Mouse (Mus musculus): ENCODE data around the gene Tspan12. TPM values are rescaled to one million over a fixed set of nuclear protein-coding genes. Genes with fewer than 3 reads are reported as not detected.
"Not testable (repeated sequence)": the region's sequence is repeated elsewhere in the genome, so short reads cannot be mapped to it uniquely, and the experiment has no call there.

Gene Tspan12
- total RNA-seq, 2 experiments from 2014 or later = not detected

DNA sequence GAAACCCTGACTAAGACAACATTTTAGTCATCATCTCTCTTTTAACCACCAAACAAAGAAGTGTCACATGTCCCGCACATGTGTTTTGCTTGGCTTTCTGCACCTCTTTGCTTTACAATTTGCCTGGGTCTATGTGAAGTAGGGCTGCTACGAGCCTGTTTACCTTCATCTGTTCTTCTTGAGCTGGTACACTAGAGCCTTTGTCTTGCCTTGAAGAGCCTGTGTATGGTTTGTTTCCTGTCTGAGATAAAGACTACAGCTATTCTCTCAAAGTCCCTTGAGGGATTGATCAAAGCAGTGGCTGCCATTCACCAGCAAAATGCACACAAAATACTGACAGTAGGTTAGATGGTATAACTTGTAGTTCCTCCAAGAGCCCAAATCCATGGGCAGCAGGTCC, 62.3 kb downstream of the Tspan12 start:
- no peak for ATAC-seq (replicated peaks; ENCODE audit: low FRiP score, low TSS enrichment, poor library complexity, severe bottlenecking)

GRCm38 (mm10) chr6:21789582-21789981, 62.7 kb downstream of the Tspan12 start:
- ATAC-seq (replicated peaks; ENCODE audit: low FRiP score, low TSS enrichment, poor library complexity, severe bottlenecking) = not testable (repeated sequence)

- ATAC-seq (replicated peaks; ENCODE audit: low FRiP score, low TSS enrichment, poor library complexity, severe bottlenecking) = peak; percentile 31
Observed at GRCm38 (mm10) chr6:21787757-21788156, 64.6 kb downstream of the Tspan12 start.

GRCm38 (mm10) chr6:21787274-21787673, 65.0 kb downstream of the Tspan12 start:
- ATAC-seq (replicated peaks; ENCODE audit: low FRiP score, low TSS enrichment, poor library complexity, severe bottlenecking) = peak; percentile 80

DNA sequence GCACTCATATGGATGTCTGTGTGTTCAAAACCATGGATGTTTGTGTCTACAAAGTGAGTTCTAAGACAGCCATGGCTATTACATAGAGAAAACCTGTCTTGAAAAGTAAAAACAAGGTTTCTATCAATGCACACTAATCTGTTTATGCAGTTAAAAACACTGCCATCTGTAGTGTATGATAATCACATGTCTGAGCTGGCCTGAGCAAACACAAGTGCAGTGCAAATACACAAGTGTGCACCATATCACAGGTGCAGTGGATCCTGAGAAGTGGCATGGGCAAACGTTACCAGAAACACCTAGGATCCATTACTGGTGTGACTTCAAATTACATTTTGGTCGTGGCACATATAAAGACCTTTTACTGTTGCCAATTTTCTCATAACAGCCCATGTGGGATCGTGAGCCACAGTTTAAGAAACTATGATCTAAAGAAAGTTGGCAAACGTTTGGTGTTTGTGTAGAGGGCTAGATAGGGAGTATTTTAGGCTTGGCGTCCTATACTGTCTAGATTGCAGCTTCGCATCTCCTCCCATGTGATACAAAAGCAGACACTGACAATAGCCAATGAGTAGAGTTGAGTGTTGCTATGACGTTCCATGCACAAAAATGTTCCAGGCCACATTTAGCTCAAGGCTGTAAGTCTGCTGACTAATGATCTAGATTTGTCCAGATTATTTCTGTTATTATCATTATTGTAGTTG, 78.0 kb downstream of the Tspan12 start:
- peak; percentile 88 for ATAC-seq (replicated peaks; ENCODE audit: low FRiP score, low TSS enrichment, poor library complexity, severe bottlenecking)

- ATAC-seq (replicated peaks; ENCODE audit: low FRiP score, low TSS enrichment, poor library complexity, severe bottlenecking) = no peak
Observed at GRCm38 (mm10) chr6:21769447-21769809, 82.9 kb downstream of the Tspan12 start.

GRCm38 (mm10) chr6:21768745-21769446, 83.4 kb downstream of the Tspan12 start:
- no peak for ATAC-seq (replicated peaks; ENCODE audit: low FRiP score, low TSS enrichment, poor library complexity, severe bottlenecking)

GRCm38 (mm10) chr6:21767787-21768221, 84.5 kb downstream of the Tspan12 start:
- ATAC-seq (replicated peaks; ENCODE audit: low FRiP score, low TSS enrichment, poor library complexity, severe bottlenecking) = no peak

GRCm38 (mm10) chr6:21747536-21747935, 104.8 kb downstream of the Tspan12 start:
- no peak for ATAC-seq (replicated peaks; ENCODE audit: low FRiP score, low TSS enrichment, poor library complexity, severe bottlenecking)

GRCm38 (mm10) chr6:21744615-21745266, 107.6 kb downstream of the Tspan12 start:
- no peak for ATAC-seq (replicated peaks; ENCODE audit: low FRiP score, low TSS enrichment, poor library complexity, severe bottlenecking)

DNA sequence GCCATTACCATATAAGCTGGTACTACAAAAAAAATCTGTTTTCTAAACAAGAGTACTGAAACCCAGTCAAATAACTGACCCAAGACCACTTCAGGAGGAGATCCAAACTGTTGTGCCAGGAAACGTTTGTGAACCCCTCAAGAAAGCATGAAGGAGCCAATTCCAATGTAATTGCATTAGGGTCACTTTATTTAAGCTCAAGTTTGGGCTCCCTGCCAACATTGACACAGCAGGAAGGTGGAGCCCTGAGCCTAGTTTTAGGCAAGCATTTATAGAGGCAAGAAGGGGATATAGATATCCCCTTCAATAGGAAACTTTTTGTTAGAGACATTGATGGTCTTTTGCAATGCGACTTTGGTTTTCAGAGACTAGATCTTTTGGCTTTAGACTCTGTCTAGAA, 111.7 kb downstream of the Tspan12 start:
- ATAC-seq (replicated peaks; ENCODE audit: low FRiP score, low TSS enrichment, poor library complexity, severe bottlenecking) = no peak

DNA sequence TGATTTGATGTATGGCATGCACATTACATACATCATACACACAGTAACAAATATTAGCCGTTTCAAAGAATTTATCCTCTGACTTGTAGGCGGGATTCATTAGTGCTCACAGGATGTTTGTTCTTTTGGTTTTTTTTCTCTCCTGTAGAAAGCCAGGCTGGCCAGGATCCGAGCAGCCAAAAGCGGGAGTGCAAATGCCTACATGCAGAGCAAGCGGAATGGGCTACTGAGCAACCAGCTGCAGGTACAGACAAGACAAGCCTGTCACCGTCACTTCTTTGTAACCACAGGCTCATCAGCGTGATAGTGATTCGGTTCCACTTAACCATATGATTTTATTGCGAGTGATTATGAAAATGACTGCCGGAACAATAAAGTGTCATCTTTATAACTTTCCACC, 130.1 kb downstream of the Tspan12 start:
- no peak for ATAC-seq (replicated peaks; ENCODE audit: low FRiP score, low TSS enrichment, poor library complexity, severe bottlenecking)

Other genes starting within 250 kb of the Tspan12 start
- 13.8 and 17.2 TPM in 2 replicates for gene Ing3, start 97.1 kb upstream of the Tspan12 start, total RNA-seq (2014; fragmentation: Nextera tagmentation)
- gene Ing3, start 97.1 kb upstream of the Tspan12 start, total RNA-seq (2017) = 24.2 and 29.4 TPM in 2 replicates
- gene Cped1, start 133.4 kb upstream of the Tspan12 start, total RNA-seq (2014; fragmentation: Nextera tagmentation) = 3.2 and 3.8 TPM in 2 replicates
- 0.42 and 0.91 TPM in 2 replicates for gene Cped1, start 133.4 kb upstream of the Tspan12 start, total RNA-seq (2017)